Mouse (Mus musculus) lung, adult 10 weeks (tissue): ENCODE results near the gene Trappc1. TPM values are rescaled to one million over a fixed set of nuclear protein-coding genes. Genes with fewer than 3 reads are reported as not detected.

Experiments used
- polyA plus RNA-seq: library from polyadenylated mRNA; stranded (reverse); fragments of 350-450 nt; fragmentation: Illumina TruSeq; extraction: RNeasy Lipid Tissue Mini Kit (QIAGEN cat#74804); gene quantifications from one replicate; pipeline ENCODE4 v1.2.3, GENCODE M21; 2014; ENCODE audit warnings: low read depth, low replicate concordance; ENCODE audit not compliant: insufficient read depth

The Trappc1 gene
- polyA plus RNA-seq, result 64.9 TPM

DNA sequence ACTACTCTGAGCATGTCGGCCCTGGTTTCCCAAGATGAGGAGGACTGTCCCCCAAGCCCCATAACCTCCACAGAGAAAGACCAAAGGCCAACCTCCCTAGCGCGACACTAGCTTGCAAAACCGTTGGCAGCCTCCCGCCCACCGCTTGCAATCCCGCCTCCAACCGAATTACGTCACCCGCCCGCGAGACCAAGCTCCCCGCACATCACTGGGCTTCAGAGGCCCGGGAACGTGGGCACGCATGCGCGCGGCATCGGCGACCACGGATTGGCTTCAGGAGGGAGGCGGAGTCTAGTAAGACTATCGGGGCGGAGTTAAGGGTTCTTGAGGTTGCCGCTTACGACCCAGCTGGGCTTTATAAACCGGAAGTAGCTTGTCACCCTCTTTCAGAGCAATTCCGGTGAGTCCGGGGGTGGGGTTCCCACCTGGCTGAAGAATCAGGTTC is at the start of gene Trappc1, which contains the start of gene Cntrob:
TSS of gene Trappc1 (plus strand) at position 314 of the 445 bp plus-strand sequence.
TSS of gene Cntrob (minus strand) at position 109 of the 445 bp plus-strand sequence.

DNA sequence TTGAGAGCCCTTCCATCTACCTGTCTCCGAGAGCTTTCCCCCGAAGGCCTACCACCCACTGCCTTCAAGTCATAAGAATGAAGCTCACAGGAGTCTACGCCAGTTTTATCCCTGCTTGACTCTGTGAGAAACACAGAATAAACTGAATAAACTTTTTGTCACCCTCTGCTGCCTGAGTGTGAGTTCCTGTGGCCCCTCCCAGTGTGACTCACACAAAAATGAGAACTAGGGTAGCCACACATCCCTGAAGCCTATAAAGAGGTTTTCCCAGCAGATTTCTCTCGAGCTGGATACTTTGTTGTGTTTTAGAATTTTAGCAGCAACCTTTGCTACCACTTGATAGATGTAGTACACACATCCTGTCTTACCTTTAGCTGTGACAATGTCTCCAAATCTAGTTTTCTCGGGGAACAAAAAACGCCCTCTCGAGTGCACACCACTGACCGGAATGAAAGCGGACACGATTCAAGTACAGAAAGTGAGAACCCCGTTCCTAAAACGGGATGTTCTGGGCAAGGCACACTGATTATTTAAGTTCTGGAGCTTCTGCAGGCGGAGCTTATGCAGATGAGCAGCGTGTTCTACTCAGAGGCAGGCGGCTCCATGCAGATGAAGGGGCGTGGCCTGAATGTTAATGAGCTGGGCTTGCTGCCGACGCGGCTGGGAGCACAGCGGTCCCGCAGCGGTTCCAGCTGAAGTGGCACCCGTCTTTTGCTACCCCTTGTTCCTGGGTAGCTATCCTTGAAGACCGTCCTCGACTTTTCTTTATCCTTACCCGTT is 2.0 kb downstream of the Trappc1 start, which contains the start of gene Kcnab3:
TSS of gene Kcnab3 (plus strand) at position 631 of the 780 bp plus-strand sequence.

DNA sequence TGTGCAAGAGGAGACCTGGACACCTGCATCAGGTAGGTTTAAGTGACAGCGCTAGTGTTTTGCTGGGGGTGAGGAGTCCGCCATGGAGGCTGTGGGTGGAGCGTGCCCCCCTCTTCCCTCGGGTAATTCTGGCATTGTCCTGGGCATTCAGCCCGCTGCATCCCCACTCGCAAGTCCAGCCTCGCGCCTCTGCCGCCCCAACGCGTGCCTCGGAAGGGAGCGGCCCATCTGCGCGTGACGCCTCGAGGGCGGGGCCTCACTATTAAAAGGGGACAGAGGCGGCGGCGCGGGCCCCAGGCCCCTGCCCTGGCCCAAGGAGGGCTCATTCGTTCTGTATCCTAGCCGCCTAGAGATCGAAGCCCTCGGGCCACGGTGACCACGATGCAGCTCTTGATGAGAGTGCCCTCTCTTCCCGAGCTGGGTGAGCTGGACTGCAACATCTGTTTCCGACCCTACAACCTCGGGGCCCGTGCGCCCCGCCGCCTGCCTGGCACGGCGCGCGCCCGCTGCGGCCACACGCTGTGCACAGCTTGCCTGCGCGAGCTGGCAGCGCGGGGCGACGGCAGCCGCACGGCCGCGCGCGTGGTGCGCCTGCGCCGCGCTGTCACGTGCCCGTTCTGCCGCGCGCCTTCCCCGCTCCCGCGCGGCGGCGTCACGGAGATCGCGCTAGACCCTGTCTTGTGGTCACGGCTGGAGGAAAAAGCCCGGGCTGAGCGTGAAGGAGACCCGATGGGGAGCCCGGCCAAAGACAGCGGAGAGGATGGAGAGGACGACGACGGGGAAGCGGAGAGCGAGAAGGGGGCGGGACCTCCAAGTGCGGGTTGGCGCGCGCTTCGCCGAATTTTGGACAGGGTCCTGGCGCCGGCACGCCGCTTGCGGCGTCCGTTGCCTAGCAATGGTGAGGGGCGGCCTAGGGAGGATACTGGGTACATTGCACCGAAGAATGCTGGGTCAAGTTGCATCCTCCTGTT is 16.7 kb downstream of the Trappc1 start, which contains the start of gene Rnf227:
TSS of gene Rnf227 (plus strand) at position 301 of the 971 bp plus-strand sequence.

DNA sequence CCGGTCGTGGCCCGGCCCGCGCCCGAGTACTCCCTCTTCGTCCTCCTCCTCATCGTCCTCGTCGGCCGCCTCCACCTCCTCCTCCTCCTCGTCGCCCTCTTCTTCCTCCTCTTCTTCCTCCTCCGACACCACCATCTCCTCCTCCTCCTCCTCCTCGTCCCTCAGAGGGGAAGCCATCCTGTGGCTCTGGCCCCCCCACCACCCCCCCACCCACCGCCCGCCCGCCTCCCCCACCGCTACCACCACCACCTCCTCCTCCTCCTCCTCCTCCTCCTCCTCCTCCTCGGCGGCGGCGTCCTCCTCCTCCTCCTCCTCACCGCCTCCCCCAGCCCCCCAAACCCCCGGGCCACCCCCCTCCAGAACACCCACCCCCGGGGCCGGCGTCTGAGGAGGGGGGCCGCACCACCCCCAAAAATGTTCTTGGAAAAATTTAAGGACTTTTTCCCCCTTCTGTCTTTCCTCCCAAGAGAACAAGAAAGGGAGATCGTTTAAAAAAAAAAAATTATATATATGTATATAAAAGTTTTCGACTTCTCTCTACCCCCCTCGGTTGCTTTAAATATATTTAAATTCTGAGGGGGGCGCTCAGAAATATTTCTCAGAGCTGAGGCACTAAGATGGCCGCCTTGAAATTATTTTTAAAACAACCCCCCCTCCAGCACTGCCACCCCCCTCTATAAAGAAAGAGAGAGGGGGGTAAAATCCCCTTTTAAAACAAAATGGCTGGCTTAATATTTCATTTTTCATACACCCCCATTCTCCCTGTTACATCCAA is 45.6 kb downstream of the Trappc1 start, which contains the start of gene Chd3:
TSS of gene Chd3 (minus strand) at position 192 of the 775 bp plus-strand sequence.

Other genes starting within 250 kb of the Trappc1 start
- 71.0 TPM for gene Vamp2, start 235.5 kb upstream of the Trappc1 start, polyA plus RNA-seq
- 18.4 TPM for gene Per1, start 228.8 kb upstream of the Trappc1 start, polyA plus RNA-seq
- gene Hes7, start 203.6 kb upstream of the Trappc1 start, polyA plus RNA-seq, result 0.12 TPM
- 0.39 TPM for gene 9130213A22Rik, start 201.4 kb upstream of the Trappc1 start, polyA plus RNA-seq
- 0.39 TPM for gene Aloxe3, start 198.1 kb upstream of the Trappc1 start, polyA plus RNA-seq
- gene Alox12b, start 167.0 kb upstream of the Trappc1 start, polyA plus RNA-seq, result not detected
- 0.07 TPM for gene Alox8, start 126.1 kb upstream of the Trappc1 start, polyA plus RNA-seq
- gene Gucy2e, start 86.9 kb upstream of the Trappc1 start, polyA plus RNA-seq, result not detected
- gene Cntrob, start 205 bp upstream of the Trappc1 start, polyA plus RNA-seq, result 3.7 TPM
- 0.39 TPM for gene Kcnab3, start 2.3 kb downstream of the Trappc1 start, polyA plus RNA-seq
- 1.3 TPM for gene Rnf227, start 16.5 kb downstream of the Trappc1 start, polyA plus RNA-seq
- gene Chd3, start 45.4 kb downstream of the Trappc1 start, polyA plus RNA-seq, result 45.8 TPM
- 125 TPM for gene Naa38, start 71.5 kb downstream of the Trappc1 start, polyA plus RNA-seq
- gene Cyb5d1, start 71.7 kb downstream of the Trappc1 start, polyA plus RNA-seq, result 11.8 TPM
- 12.9 TPM for gene Tmem88, start 74.3 kb downstream of the Trappc1 start, polyA plus RNA-seq
- gene Kdm6b, start 89.7 kb downstream of the Trappc1 start, polyA plus RNA-seq, result 6.6 TPM
- gene Dnah2, start 225.1 kb downstream of the Trappc1 start, polyA plus RNA-seq, result 0.85 TPM
- gene Efnb3, start 236.2 kb downstream of the Trappc1 start, polyA plus RNA-seq, result 0.30 TPM